In genomic region chr2:180385231-180385895, GRCm38 (mm10) we compare ENCODE assay signal across 9 mouse cellular contexts. TPM values are rescaled to one million over a fixed set of nuclear protein-coding genes. Genes with fewer than 3 reads are reported as not detected.
DNase-seq lines count a peak whose midpoint lies in the region; ATAC-seq and TF ChIP-seq lines count a peak whose summit lies in the region.
"Had no signal": no experiment of that assay in that cellular context is flagged by ENCODE, and none has a peak within 500 bp of the region (broad histone marks: within the 10 kb centered on the region; RNA-seq: fewer than 3 reads in every experiment).

No protein-coding gene starts in this region.

- peaks cover 23% of the 10 kb centered on the region for H3K27me3 ChIP-seq in hindbrain, embryonic 15.5 days
- peaks cover 55% of the 10 kb centered on the region for H3K27me3 ChIP-seq in neural tube, embryonic 13.5 days

- peak; percentile 3 to 5 for DNase-seq in kidney, postnatal 4 days
- no peak for DNase-seq in kidney, postnatal 10 days
- peak; percentile 75 for DNase-seq in gastrocnemius, postnatal 10 days
- DNase-seq in left cerebral cortex, postnatal 10 days (ENCODE audit: extremely low spot score in 1 of 2, low spot score in 2 of 2) = no peak
- no peak for DNase-seq in spleen, postnatal 36 days (ENCODE audit: low spot score in 2 of 2)
- DNase-seq in lung, adult 2 months = no peak

- ATAC-seq in hindbrain, embryonic 15.5 days (ENCODE audit: low FRiP score, low read depth) = peak; percentile 64; the same call in 1 of the 2 replicates
- peak; percentile 61 for ATAC-seq in neural tube, embryonic 13.5 days (ENCODE audit: low read depth)

- peaks cover 17% of the 10 kb centered on the region for H3K4me1 ChIP-seq in hindbrain, embryonic 15.5 days (replicated peaks)
- peaks cover 17% of the 10 kb centered on the region for H3K4me1 ChIP-seq in neural tube, embryonic 13.5 days (replicated peaks)
- no peaks in the 10 kb centered on the region for H3K4me1 ChIP-seq in lung, adult 2 months (ENCODE audit: control insufficient read depth, insufficient read depth, low read length)

- no peak for TF ChIP-seq CTCF in lung, adult 2 months (IDR thresholded peaks at IDR 0.05; ENCODE audit: insufficient read depth, low read length)

- peak overlapping the region; percentile 53 for H3K4me3 ChIP-seq in hindbrain, embryonic 15.5 days
- peak overlapping the region; percentile 50 for H3K4me3 ChIP-seq in neural tube, embryonic 13.5 days
- H3K4me3 ChIP-seq in lung, adult 2 months (replicated peaks; ENCODE audit: extremely low read depth, low read depth, low read length) = no peak overlapping the region

- WGBS in hindbrain, embryonic 15.5 days = 5% methylated on average over 26 of the region's 26 CpGs
- WGBS in neural tube, embryonic 13.5 days = 4% methylated on average over 26 of the region's 26 CpGs
- 5% methylated on average over 24 of the region's 26 CpGs for WGBS in lung, adult 2 months

- no peak overlapping the region for H3K27ac ChIP-seq in hindbrain, embryonic 15.5 days (replicated peaks)
- H3K27ac ChIP-seq in neural tube, embryonic 13.5 days (replicated peaks) = peak overlapping the region; percentile 33; the same call in 1 of the 2 replicates

- no peaks in the 10 kb centered on the region for H3K9me3 ChIP-seq in hindbrain, embryonic 15.5 days
- no peaks in the 10 kb centered on the region for H3K9me3 ChIP-seq in neural tube, embryonic 13.5 days

- peak overlapping the region; percentile 43; the same call in 1 of the 2 replicates for H3K9ac ChIP-seq in hindbrain, embryonic 15.5 days
- H3K9ac ChIP-seq in neural tube, embryonic 13.5 days = peak overlapping the region; percentile 68

- peak overlapping the region; percentile 87 for H3K4me2 ChIP-seq in hindbrain, embryonic 15.5 days
- H3K4me2 ChIP-seq in neural tube, embryonic 13.5 days = peak overlapping the region; percentile 81

- no peaks in the 10 kb centered on the region for H3K36me3 ChIP-seq in hindbrain, embryonic 15.5 days
- H3K36me3 ChIP-seq in neural tube, embryonic 13.5 days = no peaks in the 10 kb centered on the region

- TF ChIP-seq POLR2A in lung, adult 2 months (IDR thresholded peaks at IDR 0.05; ENCODE audit: borderline replicate concordance, extremely low read depth, low read depth, low read length) = no peak

- intact Hi-C loops in left cerebral cortex, postnatal 10 days (cut with DNase I) = no loop called here

RNA-seq across cellular contexts. Expression of gene Gata5, which starts 50.9 kb away (rescaled TPM):
- total RNA-seq in gastrocnemius, postnatal 10 days (2021) = not detected
- polyA plus RNA-seq in hindbrain, embryonic 15.5 days (2015; fragmentation: Nextera tagmentation; extraction: Ambion mirVana) = not detected in 2 replicates
- polyA plus RNA-seq in neural tube, embryonic 13.5 days (2015; fragmentation: Nextera tagmentation; extraction: Ambion mirVana) = 0.10 TPM in 1 of 2 replicates, not detected in the other
- not detected for total RNA-seq in left cerebral cortex, postnatal 10 days (2021)
- 5.4 and 9.9 TPM in 2 replicates for polyA plus RNA-seq in lung, adult 2 months (2012; rRNA removed)
- polyA plus RNA-seq: C2C12 had no signal

Comparison
In these comparisons a context has a peak if more than half of its experiments do, and no peak if none do; other contexts are left out.
1. DNase-seq: peak in kidney, postnatal 4 days (2 of 2) and gastrocnemius, postnatal 10 days (single experiment); none in kidney, postnatal 10 days (single experiment), left cerebral cortex, postnatal 10 days (0 of 2), spleen, postnatal 36 days (0 of 2) and lung, adult 2 months (single experiment).